Comparison of ENCODE assay signal across 27 mouse cellular contexts in genomic region chr7:41577956-41578355, GRCm38 (mm10). TPM values are rescaled to one million over a fixed set of nuclear protein-coding genes. Genes with fewer than 3 reads are reported as not detected.
A peak's percentile ranks its signal among the peaks of the same experiment; 100 is the strongest.
DNase-seq lines count a peak whose midpoint lies in the region; ATAC-seq and TF ChIP-seq lines count a peak whose summit lies in the region.
"Had no signal": no experiment of that assay in that cellular context is flagged by ENCODE, and none has a peak within 500 bp of the region (broad histone marks: within the 10 kb centered on the region; RNA-seq: fewer than 3 reads in every experiment).

No protein-coding gene starts in this region.

- 57% methylated on average over 2 of the region's 2 CpGs for WGBS in kidney, adult 2 months
- 83% methylated on average over 2 of the region's 2 CpGs for WGBS in kidney, embryonic 15.5 days
- WGBS in kidney, embryonic 14.5 days: 81% methylated on average over 2 of the region's 2 CpGs
- 64% methylated on average over 2 of the region's 2 CpGs for whole genome bisulfite sequencing in liver, adult 2 months
- 77% methylated on average over 2 of the region's 2 CpGs for WGBS in liver, embryonic 12.5 days (ENCODE audit: insufficient replicate concordance)

- no peak for ATAC-seq in kidney, embryonic 15.5 days (replicated peaks; ENCODE audit: low FRiP score)
- ATAC-seq in kidney, embryonic 14.5 days (ENCODE audit: low FRiP score, low TSS enrichment): no peak
- no peak for ATAC-seq in liver, embryonic 12.5 days
- no peak for ATAC-seq in CD4-positive, CD25-positive, alpha-beta regulatory T cell, adult 4 months
- ATAC-seq: activated CD4-positive, CD25-positive, alpha-beta regulatory T cell, adult 4 months; forebrain, embryonic 13.5 days; forebrain, embryonic 15.5 days; Patski had no signal

- no peak overlapping the region for H3K27ac ChIP-seq in kidney, adult 2 months (ENCODE audit: insufficient read depth, low read depth, low read length)
- H3K27ac ChIP-seq in kidney, embryonic 15.5 days: no peak overlapping the region
- no peak overlapping the region for H3K27ac ChIP-seq in kidney, embryonic 14.5 days (ENCODE audit: low read depth, low read length)
- no peak overlapping the region for H3K27ac ChIP-seq in liver, adult 2 months (replicated peaks; ENCODE audit: insufficient read depth, low read depth, low read length)
- H3K27ac ChIP-seq in liver, embryonic 12.5 days: no peak overlapping the region
- H3K27ac ChIP-seq: embryonic facial prominence, embryonic 10.5 days; embryonic facial prominence, embryonic 12.5 days; forebrain, embryonic 13.5 days; forebrain, embryonic 15.5 days had no signal

- no peak for TF ChIP-seq POLR2A in kidney, adult 2 months (IDR thresholded peaks at IDR 0.05; ENCODE audit: low read depth, low read length)
- no peak for TF ChIP-seq POLR2A in liver, adult 2 months (IDR thresholded peaks at IDR 0.05; ENCODE audit: extremely low read depth, insufficient read depth, low read length)

- H3K79me2 ChIP-seq in liver, adult 2 months (ENCODE audit: control insufficient read depth, insufficient read depth, low read length): no peaks in the 10 kb centered on the region

- H3K36me3 ChIP-seq in kidney, adult 2 months (ENCODE audit: control insufficient read depth, insufficient read depth, low read length): no peaks in the 10 kb centered on the region
- no peaks in the 10 kb centered on the region for H3K36me3 ChIP-seq in kidney, embryonic 15.5 days
- no peaks in the 10 kb centered on the region for H3K36me3 ChIP-seq in kidney, embryonic 14.5 days (ENCODE audit: control insufficient read depth, insufficient read depth, low read length)
- H3K36me3 ChIP-seq in liver, adult 2 months (ENCODE audit: control insufficient read depth, insufficient read depth, low read length): no peaks in the 10 kb centered on the region
- no peaks in the 10 kb centered on the region for H3K36me3 ChIP-seq in liver, embryonic 12.5 days
- H3K36me3 ChIP-seq: embryonic facial prominence, embryonic 10.5 days; embryonic facial prominence, embryonic 12.5 days; forebrain, embryonic 15.5 days; G1E had no signal

- no peaks in the 10 kb centered on the region for H3K27me3 ChIP-seq in kidney, adult 2 months (replicated peaks; ENCODE audit: control insufficient read depth, insufficient read depth, low read length)
- no peaks in the 10 kb centered on the region for H3K27me3 ChIP-seq in kidney, embryonic 15.5 days
- H3K27me3 ChIP-seq in kidney, embryonic 14.5 days (ENCODE audit: control insufficient read depth, insufficient read depth, low read length): no peaks in the 10 kb centered on the region
- H3K27me3 ChIP-seq in liver, adult 2 months (ENCODE audit: control insufficient read depth, insufficient read depth, low read length): no peaks in the 10 kb centered on the region
- H3K27me3 ChIP-seq in liver, embryonic 12.5 days (replicated peaks): no peaks in the 10 kb centered on the region
- H3K27me3 ChIP-seq: embryonic facial prominence, embryonic 12.5 days; forebrain, embryonic 13.5 days; forebrain, embryonic 15.5 days; Patski had no signal

- DNase-seq in kidney, adult 2 months: peak; percentile 77
- DNase-seq in kidney, adult 9 months: peak; percentile 70
- DNase-seq in liver, adult 2 months (ENCODE audit: extremely low read depth, low read depth, low spot score): peak; percentile 33
- DNase-seq: adrenal gland, adult 8-10 months; adrenal gland, postnatal 14 days; adrenal gland, postnatal 36 days; cerebellum, adult 11-12 months; cerebellum, adult 2 months; cerebellum, adult 9-10 months; cerebellum, postnatal 10 days; cerebellum, postnatal 25 days had no signal

- no peaks in the 10 kb centered on the region for H3K4me1 ChIP-seq in kidney, adult 2 months (ENCODE audit: control insufficient read depth, insufficient read depth, low read length)
- no peaks in the 10 kb centered on the region for H3K4me1 ChIP-seq in kidney, embryonic 15.5 days
- no peaks in the 10 kb centered on the region for H3K4me1 ChIP-seq in kidney, embryonic 14.5 days (ENCODE audit: control insufficient read depth, insufficient read depth, low read length)
- no peaks in the 10 kb centered on the region for H3K4me1 ChIP-seq in liver, adult 2 months (ENCODE audit: control insufficient read depth, insufficient read depth, low read length)
- no peaks in the 10 kb centered on the region for H3K4me1 ChIP-seq in liver, embryonic 12.5 days
- H3K4me1 ChIP-seq: embryonic facial prominence, embryonic 10.5 days; embryonic facial prominence, embryonic 12.5 days; forebrain, embryonic 13.5 days; forebrain, embryonic 15.5 days had no signal

- no peak overlapping the region for H3K4me3 ChIP-seq in kidney, adult 2 months (ENCODE audit: insufficient read depth, low read depth, low read length)
- H3K4me3 ChIP-seq in kidney, embryonic 15.5 days (replicated peaks): no peak overlapping the region
- H3K4me3 ChIP-seq in kidney, embryonic 14.5 days (ENCODE audit: low read length): no peak overlapping the region
- H3K4me3 ChIP-seq in liver, adult 2 months (ENCODE audit: insufficient read depth, low read depth, low read length): no peak overlapping the region
- H3K4me3 ChIP-seq in liver, embryonic 12.5 days: no peak overlapping the region
- H3K4me3 ChIP-seq: embryonic facial prominence, embryonic 10.5 days; embryonic facial prominence, embryonic 12.5 days; forebrain, embryonic 13.5 days; forebrain, embryonic 15.5 days had no signal

- no peak overlapping the region for H3K4me2 ChIP-seq in kidney, embryonic 15.5 days
- no peak overlapping the region for H3K4me2 ChIP-seq in kidney, embryonic 14.5 days (replicated peaks; ENCODE audit: low read depth, low read length)
- no peak overlapping the region for H3K4me2 ChIP-seq in liver, embryonic 12.5 days
- H3K4me2 ChIP-seq: embryonic facial prominence, embryonic 12.5 days; forebrain, embryonic 13.5 days; forebrain, embryonic 15.5 days had no signal

- H3K9me3 ChIP-seq in kidney, embryonic 15.5 days (replicated peaks): 0 out of 2 replicates have a peak, but pooled peaks cover 2% of the 10 kb centered on the region
- no peaks in the 10 kb centered on the region for H3K9me3 ChIP-seq in kidney, embryonic 14.5 days (ENCODE audit: control insufficient read depth, low read length)
- 0 out of 2 replicates have a peak, but pooled peaks cover 5% of the 10 kb centered on the region for H3K9me3 ChIP-seq in liver, embryonic 12.5 days (replicated peaks)
- H3K9me3 ChIP-seq: G1E had no signal

- H3K9ac ChIP-seq in kidney, embryonic 15.5 days: no peak overlapping the region
- no peak overlapping the region for H3K9ac ChIP-seq in kidney, embryonic 14.5 days (ENCODE audit: low read depth, low read length)
- no peak overlapping the region for H3K9ac ChIP-seq in liver, adult 2 months (ENCODE audit: low read depth, low read length)
- H3K9ac ChIP-seq in liver, embryonic 12.5 days: no peak overlapping the region
- H3K9ac ChIP-seq: embryonic facial prominence, embryonic 12.5 days; forebrain, embryonic 13.5 days; forebrain, embryonic 15.5 days had no signal

- no peak for TF ChIP-seq CTCF in kidney, adult 2 months (conservative IDR thresholded peaks at IDR 0.05; ENCODE audit: insufficient read depth, insufficient read length, low read depth, low read length)
- TF ChIP-seq CTCF in liver, adult 2 months (IDR thresholded peaks at IDR 0.05; ENCODE audit: low read depth, low read length): no peak

RNA-seq across cellular contexts. Expression of gene Gm6871, which starts 4.5 kb away (rescaled TPM):
- polyA plus RNA-seq in kidney, adult 2 months (2012; rRNA removed): not detected in 2 replicates
- polyA plus RNA-seq in kidney, embryonic 15.5 days (2015; fragmentation: Nextera tagmentation; extraction: Ambion mirVana): 0.10 and 0.12 TPM in 2 replicates
- polyA plus RNA-seq in kidney, embryonic 14.5 days (2014; fragmentation: Nextera tagmentation; extraction: Ambion mirVana): 0.13 TPM in 1 of 2 replicates, not detected in the other
- total RNA-seq in liver, adult 2 months (2014; rRNA removed): not detected in 2 replicates
- not detected in 2 replicates for polyA plus RNA-seq in liver, adult 2 months (2012; rRNA removed)
- polyA plus RNA-seq in liver, embryonic 12.5 days (2016; fragmentation: Nextera tagmentation; extraction: Ambion mirVana): 0.08 and 0.15 TPM in 2 replicates
- polyA plus RNA-seq in CD4-positive, CD25-positive, alpha-beta regulatory T cell, adult 4 months (2017; shearing (Covaris generic)): not detected
- total RNA-seq: adrenal gland, adult 18-20 months; CH12.LX had no signal
- polyA plus RNA-seq: activated CD4-positive, CD25-positive, alpha-beta regulatory T cell, adult 4 months; cerebellum, adult 2 months; cortical plate, adult 2 months; embryonic facial prominence, embryonic 10.5 days; embryonic facial prominence, embryonic 12.5 days; embryonic facial prominence, embryonic 14.5 days; forebrain, embryonic 11.5 days; forebrain, embryonic 13.5 days; forebrain, embryonic 15.5 days; Patski had no signal

RNA-seq across cellular contexts. Expression of gene 2610021A01Rik, which starts 21.1 kb away (rescaled TPM):
- polyA plus RNA-seq in kidney, adult 2 months (2012; rRNA removed): 2.5 and 3.8 TPM in 2 replicates
- 12.5 and 15.9 TPM in 2 replicates for polyA plus RNA-seq in kidney, embryonic 15.5 days (2015; fragmentation: Nextera tagmentation; extraction: Ambion mirVana)
- polyA plus RNA-seq in kidney, embryonic 14.5 days (2014; fragmentation: Nextera tagmentation; extraction: Ambion mirVana): 11.2 and 17.6 TPM in 2 replicates
- 6.8 and 10.0 TPM in 2 replicates for total RNA-seq in liver, adult 2 months (2014; rRNA removed)
- polyA plus RNA-seq in liver, adult 2 months (2012; rRNA removed): 2.1 and 2.3 TPM in 2 replicates
- 7.7 and 9.0 TPM in 2 replicates for polyA plus RNA-seq in liver, embryonic 12.5 days (2016; fragmentation: Nextera tagmentation; extraction: Ambion mirVana)
- 10 to 100 TPM; 16.9 to 32.4 TPM for polyA plus RNA-seq in CD4-positive, CD25-positive, alpha-beta regulatory T cell, adult 4 months (2017; shearing (Covaris generic))

RNA-seq across cellular contexts. Expression of gene Zfp788, which starts 55.0 kb away (rescaled TPM):
- polyA plus RNA-seq in kidney, adult 2 months (2012; rRNA removed): 1.1 and 1.4 TPM in 2 replicates
- polyA plus RNA-seq in kidney, embryonic 15.5 days (2015; fragmentation: Nextera tagmentation; extraction: Ambion mirVana): 10.5 and 11.7 TPM in 2 replicates
- polyA plus RNA-seq in kidney, embryonic 14.5 days (2014; fragmentation: Nextera tagmentation; extraction: Ambion mirVana): 13.7 and 14.7 TPM in 2 replicates
- total RNA-seq in liver, adult 2 months (2014; rRNA removed): 2.6 and 3.5 TPM in 2 replicates
- polyA plus RNA-seq in liver, adult 2 months (2012; rRNA removed): 0.13 and 0.55 TPM in 2 replicates
- 3.3 and 3.6 TPM in 2 replicates for polyA plus RNA-seq in liver, embryonic 12.5 days (2016; fragmentation: Nextera tagmentation; extraction: Ambion mirVana)
- 10 to 100 TPM; 12.0 to 14.2 TPM for polyA plus RNA-seq in CD4-positive, CD25-positive, alpha-beta regulatory T cell, adult 4 months (2017; shearing (Covaris generic))
